Mouse (Mus musculus) spleen, adult 2 months (tissue): Measurements from ENCODE around the gene Pacs2. TPM values are rescaled to one million over a fixed set of nuclear protein-coding genes. Genes with fewer than 3 reads are reported as not detected.

Experiments
- DNase-seq, 2 experiments: peaks; one replicate each; pipeline versions ENCODE4 v3.0.0 to v3.0.0-alpha.2; 2012 to 2021; ENCODE audit warnings: low spot score in 2 of 2, low read depth in 1 of 2
- H3K27ac ChIP-seq: fragments of 200-500 bp; 2 replicates; pipeline ENCODE4 v1.5.1; 2012; ENCODE audit warnings: low read length, inconsistent platforms; ENCODE audit not compliant: insufficient read depth
- H3K27me3 ChIP-seq: fragments of 200-500 bp; 2 replicates; pipeline ENCODE4 v1.6.1; 2012; ENCODE audit warnings: mild to moderate bottlenecking, moderate library complexity, low read length, inconsistent platforms; ENCODE audit not compliant: control insufficient read depth, insufficient read depth
- H3K36me3 ChIP-seq: fragments of 200-500 bp; 2 replicates; pipeline ENCODE4 v1.6.1; 2012; ENCODE audit warnings: mild to moderate bottlenecking, low read length, inconsistent platforms; ENCODE audit not compliant: control insufficient read depth, insufficient read depth
- H3K4me1 ChIP-seq: fragments of 200-500 bp; 2 replicates; pipeline ENCODE4 v1.6.1; 2011; ENCODE audit warnings: inconsistent platforms; ENCODE audit not compliant: control insufficient read depth, insufficient read depth, insufficient read length
- H3K4me3 ChIP-seq: fragments of 200-500 bp; 2 replicates; pipeline ENCODE4 v1.5.1; 2011; ENCODE audit warnings: mild to moderate bottlenecking, inconsistent platforms; ENCODE audit not compliant: insufficient read depth, insufficient read length; ENCODE audit errors: extremely low read depth
- CTCF ChIP-seq: fragments of 200-500 bp; IDR thresholded peaks from 2 replicates; pipeline ENCODE4 v1.5.1; 2011; ENCODE audit warnings: mild to moderate bottlenecking, inconsistent platforms; ENCODE audit not compliant: insufficient read depth, insufficient read length, insufficient replicate concordance; ENCODE audit errors: extremely low read depth
- POLR2A ChIP-seq: fragments of 200-500 bp; IDR thresholded peaks from 2 replicates; pipeline ENCODE4 v1.6.1; 2011; ENCODE audit warnings: low read depth, low read length, inconsistent platforms
- WGBS: fragments of 180-500 bp; shearing (Covaris S2); methylation state at CpG from one replicate; pipeline ENCODE4 v1.1.7; 2018; 5-methylcytosine and 5-hydroxymethylcytosine counted together
- polyA plus RNA-seq: library from polyadenylated mRNA; depleted of rRNA; stranded (reverse); fragments of >200 nt; gene quantifications from 2 replicates; pipeline ENCODE4 v1.2.3, GENCODE M21; 2012

The Pacs2 gene
- polyA plus RNA-seq, 1 experiment, result 29.1 TPM

GRCm38 (mm10) chr12:113038414-113038813, 24.1 kb downstream of the Pacs2 start:
- Histone ChIP-seq H3K27me3 (no peaks in the 10 kb centered on the region), H3K4me3 (no peak overlapping the region), H3K4me1 (peaks cover 4% of the 10 kb centered on the region; the same call in 1 of the 2 replicates), H3K27ac (no peak overlapping the region), H3K36me3 (no peaks in the 10 kb centered on the region)
- TF ChIP-seq CTCF (no peak), POLR2A (no peak)
- DNase-seq, result no peak
- 87% methylated on average over 4 of the region's 4 CpGs for WGBS

GRCm38 (mm10) chr12:113041481-113042439, 27.5 kb downstream of the Pacs2 start:
- WGBS, result 66% methylated on average over 15 of the region's 15 CpGs
- no peak for DNase-seq

GRCm38 (mm10) chr12:113042543-113042942, 28.2 kb downstream of the Pacs2 start:
- H3K36me3 ChIP-seq, result no peaks in the 10 kb centered on the region
- WGBS, result 56% methylated on average over 2 of the region's 2 CpGs
- H3K27me3 ChIP-seq, result no peaks in the 10 kb centered on the region
- H3K27ac ChIP-seq, result no peak overlapping the region
- peaks cover 4% of the 10 kb centered on the region; the same call in 1 of the 2 replicates for H3K4me1 ChIP-seq
- TF ChIP-seq CTCF (no peak), POLR2A (no peak)
- no peak for DNase-seq
- no peak overlapping the region for H3K4me3 ChIP-seq

More at GRCm38 (mm10) chr12:113041481-113042439, 27.5 kb downstream of the Pacs2 start:
- Histone ChIP-seq H3K27me3 (no peaks in the 10 kb centered on the region), H3K4me1 (peaks cover 4% of the 10 kb centered on the region; the same call in 1 of the 2 replicates), H3K4me3 (no peak overlapping the region), H3K27ac (no peak overlapping the region), H3K36me3 (no peaks in the 10 kb centered on the region)
- TF ChIP-seq POLR2A (no peak), CTCF (no peak)

- no peak for TF ChIP-seq CTCF
- TF ChIP-seq POLR2A, result no peak
- peaks cover 1% of the 10 kb centered on the region; the same call in 1 of the 2 replicates for H3K36me3 ChIP-seq
- H3K4me3 ChIP-seq, result no peak overlapping the region
- WGBS, result 72% methylated on average over 3 of the region's 3 CpGs
- peak in 1 of 2 experiments; percentile 30 for DNase-seq
- no peaks in the 10 kb centered on the region for H3K27me3 ChIP-seq
- H3K27ac ChIP-seq, result peak overlapping the region; percentile 50
- peaks cover 12% of the 10 kb centered on the region; the same call in 1 of the 2 replicates for H3K4me1 ChIP-seq
Measured at GRCm38 (mm10) chr12:113044916-113045677, 30.8 kb downstream of the Pacs2 start.

- peaks cover 1% of the 10 kb centered on the region; the same call in 1 of the 2 replicates for H3K36me3 ChIP-seq
- peaks cover 13% of the 10 kb centered on the region; the same call in 1 of the 2 replicates for H3K4me1 ChIP-seq
- H3K4me3 ChIP-seq, result no peak overlapping the region
- DNase-seq, result no peak
- TF ChIP-seq CTCF (no peak), POLR2A (no peak)
- WGBS, result 17% methylated on average over 15 of the region's 15 CpGs
- peak overlapping the region; percentile 15; the same call in 1 of the 2 replicates for H3K27ac ChIP-seq
- H3K27me3 ChIP-seq, result no peaks in the 10 kb centered on the region
Measured at GRCm38 (mm10) chr12:113046861-113047260, 32.6 kb downstream of the Pacs2 start.

GRCm38 (mm10) chr12:113048103-113048502, 33.8 kb downstream of the Pacs2 start:
- 92% methylated on average over 5 of the region's 5 CpGs for WGBS
- Histone ChIP-seq H3K27me3 (no peaks in the 10 kb centered on the region), H3K36me3 (peaks cover 4% of the 10 kb centered on the region), H3K27ac (peak overlapping the region; percentile 5; the same call in 1 of the 2 replicates), H3K4me3 (no peak overlapping the region), H3K4me1 (peaks cover 13% of the 10 kb centered on the region; the same call in 1 of the 2 replicates)
- TF ChIP-seq CTCF (no peak), POLR2A (no peak)
- DNase-seq, result no peak
